Mouse (Mus musculus): ENCODE results near the gene Ak2. TPM values are rescaled to one million over a fixed set of nuclear protein-coding genes. Genes with fewer than 3 reads are reported as not detected.

Gene Ak2
- polyA plus RNA-seq, 1 experiment from 2014 or later: 103 TPM

GRCm38 (mm10) chr4:129031408-129031965 lies 39.7 kb downstream of the Ak2 start:
- Histone ChIP-seq H3K9me3 (ENCODE audit: control insufficient read depth, low read length) (no peaks in the 10 kb centered on the region), H3K36me3 (ENCODE audit: control insufficient read depth, insufficient read depth) (no peaks in the 10 kb centered on the region), H3K4me3 (replicated peaks; ENCODE audit: low read length) (no peak overlapping the region), H3K4me2 (ENCODE audit: low read length) (no peak overlapping the region), H3K4me1 (replicated peaks; ENCODE audit: control insufficient read depth, insufficient read depth, low read length) (peaks cover 4% of the 10 kb centered on the region), H3K27ac (ENCODE audit: low read length) (no peak overlapping the region), H3K9ac (replicated peaks; ENCODE audit: low read depth, low read length) (no peak overlapping the region), H3K27me3 (replicated peaks; ENCODE audit: control insufficient read depth, insufficient read depth, low read length) (no peaks in the 10 kb centered on the region)
- WGBS: 77% methylated on average over 8 of the region's 8 CpGs
- no peak for ATAC-seq

DNA sequence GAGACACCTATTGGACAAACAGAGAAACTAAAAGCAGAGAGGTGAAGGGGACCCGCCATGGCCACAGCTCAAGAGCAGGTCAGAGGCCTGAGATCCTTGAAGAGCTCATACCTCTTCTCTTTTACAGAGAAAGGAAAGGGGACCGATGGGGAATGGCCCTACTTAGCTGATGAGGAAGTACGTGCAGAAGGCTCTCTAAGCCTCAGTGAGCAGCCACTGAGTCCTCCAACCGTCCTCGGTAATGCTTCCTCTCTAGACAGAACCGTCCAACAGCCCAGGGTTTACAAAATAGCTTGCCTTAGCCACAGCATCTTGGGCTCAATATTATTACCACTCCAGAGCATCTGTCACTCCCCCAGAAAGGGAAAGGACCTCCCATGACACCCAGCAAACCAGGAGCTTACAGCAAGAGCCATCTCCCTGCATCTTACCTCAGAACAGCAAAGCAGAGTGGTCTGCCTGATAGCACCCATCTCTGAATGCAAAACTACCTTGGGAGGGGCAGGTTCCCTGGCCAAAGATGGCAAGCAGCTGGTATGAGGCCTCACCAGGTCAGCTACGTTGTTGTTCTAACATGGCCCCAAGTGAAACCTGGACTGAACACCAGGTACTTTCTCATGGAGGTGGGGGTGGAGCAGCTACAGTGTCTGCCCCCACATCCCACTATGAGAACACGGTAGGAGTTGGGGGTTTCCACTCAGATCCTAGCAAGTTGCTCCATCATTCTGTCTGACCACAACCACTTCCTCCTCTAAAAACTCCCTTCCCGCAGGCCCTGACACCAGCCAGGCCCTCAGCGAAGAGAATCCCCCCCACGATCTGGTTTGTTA lies 40.6 kb downstream of the Ak2 start:
- Histone ChIP-seq H3K4me3 (replicated peaks; ENCODE audit: low read length) (no peak overlapping the region), H3K27me3 (replicated peaks; ENCODE audit: control insufficient read depth, insufficient read depth, low read length) (no peaks in the 10 kb centered on the region), H3K4me1 (replicated peaks; ENCODE audit: control insufficient read depth, insufficient read depth, low read length) (peaks cover 4% of the 10 kb centered on the region), H3K27ac (ENCODE audit: low read length) (no peak overlapping the region), H3K9me3 (ENCODE audit: control insufficient read depth, low read length) (no peaks in the 10 kb centered on the region), H3K9ac (replicated peaks; ENCODE audit: low read depth, low read length) (no peak overlapping the region), H3K4me2 (ENCODE audit: low read length) (no peak overlapping the region), H3K36me3 (ENCODE audit: control insufficient read depth, insufficient read depth) (no peaks in the 10 kb centered on the region)
- ATAC-seq: no peak
- WGBS: 73% methylated on average over 11 of the region's 11 CpGs

GRCm38 (mm10) chr4:129032963-129033951 lies 41.5 kb downstream of the Ak2 start:
- no peak for ATAC-seq
- no peaks in the 10 kb centered on the region for H3K36me3 ChIP-seq (ENCODE audit: control insufficient read depth, insufficient read depth)
- peaks cover 4% of the 10 kb centered on the region for H3K4me1 ChIP-seq (replicated peaks; ENCODE audit: control insufficient read depth, insufficient read depth, low read length)
- WGBS: 30% methylated on average over 17 of the region's 17 CpGs
- H3K9me3 ChIP-seq (ENCODE audit: control insufficient read depth, low read length): no peaks in the 10 kb centered on the region
- no peak overlapping the region for H3K9ac ChIP-seq (replicated peaks; ENCODE audit: low read depth, low read length)
- H3K27me3 ChIP-seq (replicated peaks; ENCODE audit: control insufficient read depth, insufficient read depth, low read length): no peaks in the 10 kb centered on the region
- no peak overlapping the region for H3K4me2 ChIP-seq (ENCODE audit: low read length)
- no peak overlapping the region for H3K27ac ChIP-seq (ENCODE audit: low read length)
- H3K4me3 ChIP-seq (replicated peaks; ENCODE audit: low read length): no peak overlapping the region

- Histone ChIP-seq H3K36me3 (ENCODE audit: control insufficient read depth, insufficient read depth) (no peaks in the 10 kb centered on the region), H3K9me3 (ENCODE audit: control insufficient read depth, low read length) (no peaks in the 10 kb centered on the region), H3K4me2 (ENCODE audit: low read length) (no peak overlapping the region), H3K4me1 (replicated peaks; ENCODE audit: control insufficient read depth, insufficient read depth, low read length) (peaks cover 4% of the 10 kb centered on the region), H3K4me3 (replicated peaks; ENCODE audit: low read length) (no peak overlapping the region), H3K9ac (replicated peaks; ENCODE audit: low read depth, low read length) (no peak overlapping the region), H3K27me3 (replicated peaks; ENCODE audit: control insufficient read depth, insufficient read depth, low read length) (no peaks in the 10 kb centered on the region), H3K27ac (ENCODE audit: low read length) (no peak overlapping the region)
- ATAC-seq: no peak
- 92% methylated on average over 3 of the region's 3 CpGs for whole genome bisulfite sequencing
Measured at GRCm38 (mm10) chr4:129034224-129034623, 42.5 kb downstream of the Ak2 start.

DNA sequence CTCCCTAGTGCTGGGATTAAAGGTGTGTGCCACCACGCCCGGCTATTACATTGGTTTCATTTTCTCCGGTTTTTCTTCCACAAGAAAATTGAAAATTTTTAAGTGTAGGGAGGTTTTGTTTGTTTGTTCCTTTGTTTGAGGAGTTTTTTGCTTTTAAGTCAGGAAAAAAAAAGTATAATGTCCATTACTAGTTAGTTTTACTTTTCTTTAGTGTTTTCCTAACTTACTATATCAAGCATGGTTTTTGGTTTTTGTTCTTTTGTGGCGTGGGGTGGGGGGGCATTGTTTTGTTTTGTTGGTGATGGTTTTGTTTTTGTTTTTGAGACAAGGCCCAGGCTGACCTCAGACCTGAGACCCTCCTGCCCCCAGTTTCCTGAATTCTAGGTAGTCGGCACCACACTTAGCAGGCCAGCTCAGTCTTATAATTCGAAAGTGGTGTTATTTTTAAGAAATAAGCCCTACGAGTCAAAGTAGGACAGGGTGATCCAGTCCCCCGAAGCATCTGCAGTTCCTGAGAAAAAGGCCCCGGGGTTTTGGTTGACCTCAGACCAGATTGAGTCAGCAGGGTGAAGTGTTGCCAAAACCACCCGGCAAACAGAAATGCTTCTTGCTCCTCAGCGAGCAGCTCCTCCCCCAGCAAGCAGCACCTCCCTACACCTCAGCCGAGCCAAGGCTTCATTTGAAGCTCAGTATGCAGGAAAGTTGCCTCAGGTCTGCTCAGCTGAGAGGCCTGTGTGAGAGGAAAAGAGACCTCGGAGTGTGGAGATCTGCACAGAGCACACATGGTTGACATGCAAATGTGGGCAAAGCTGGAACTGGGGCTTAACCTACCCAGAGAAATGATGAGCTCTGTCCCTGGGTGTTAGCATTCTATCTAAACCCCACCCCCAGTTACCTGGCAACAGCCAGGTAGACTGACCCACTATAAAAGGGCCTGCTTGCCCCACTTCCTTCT lies 43.2 kb downstream of the Ak2 start:
- H3K4me2 ChIP-seq (ENCODE audit: low read length): no peak overlapping the region
- peaks cover 4% of the 10 kb centered on the region for H3K4me1 ChIP-seq (replicated peaks; ENCODE audit: control insufficient read depth, insufficient read depth, low read length)
- H3K9ac ChIP-seq (replicated peaks; ENCODE audit: low read depth, low read length): no peak overlapping the region
- no peaks in the 10 kb centered on the region for H3K27me3 ChIP-seq (replicated peaks; ENCODE audit: control insufficient read depth, insufficient read depth, low read length)
- H3K36me3 ChIP-seq (ENCODE audit: control insufficient read depth, insufficient read depth): no peaks in the 10 kb centered on the region
- 51% methylated on average over 13 of the region's 13 CpGs for WGBS
- no peak overlapping the region for H3K27ac ChIP-seq (ENCODE audit: low read length)
- H3K9me3 ChIP-seq (ENCODE audit: control insufficient read depth, low read length): no peaks in the 10 kb centered on the region
- ATAC-seq: no peak
- no peak overlapping the region for H3K4me3 ChIP-seq (replicated peaks; ENCODE audit: low read length)

DNA sequence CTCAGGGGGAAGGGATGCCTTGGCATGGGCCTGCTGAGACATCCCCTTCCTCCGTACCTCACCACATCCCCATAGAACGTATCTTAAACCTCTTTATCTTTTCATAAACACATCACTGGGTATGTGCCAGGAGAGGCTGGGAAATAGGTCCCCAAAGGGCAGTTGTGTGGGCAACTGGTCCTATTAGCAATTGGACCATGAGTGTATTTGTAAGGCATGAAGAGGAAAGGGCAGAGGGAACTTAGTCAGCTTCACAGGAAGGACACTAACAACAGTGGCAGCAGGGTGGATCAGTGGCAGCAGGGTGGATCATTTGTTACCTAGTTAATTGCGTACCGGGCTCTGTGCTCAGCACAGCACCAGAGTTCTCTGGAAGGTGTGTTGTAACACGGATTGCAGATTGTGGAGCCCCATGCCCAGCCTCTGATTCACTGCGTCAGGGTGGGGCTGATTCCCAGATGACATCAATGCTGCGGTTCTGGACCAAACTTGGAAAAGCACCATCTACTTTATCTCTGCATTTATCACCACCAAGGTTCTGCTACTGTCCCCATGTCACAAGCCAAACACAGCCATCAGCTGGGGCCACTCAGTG lies 44.2 kb downstream of the Ak2 start:
- no peak overlapping the region for H3K9ac ChIP-seq (replicated peaks; ENCODE audit: low read depth, low read length)
- 70% methylated on average over 7 of the region's 7 CpGs for WGBS
- peaks cover 4% of the 10 kb centered on the region for H3K4me1 ChIP-seq (replicated peaks; ENCODE audit: control insufficient read depth, insufficient read depth, low read length)
- no peaks in the 10 kb centered on the region for H3K27me3 ChIP-seq (replicated peaks; ENCODE audit: control insufficient read depth, insufficient read depth, low read length)
- H3K4me3 ChIP-seq (replicated peaks; ENCODE audit: low read length): no peak overlapping the region
- no peak overlapping the region for H3K4me2 ChIP-seq (ENCODE audit: low read length)
- H3K36me3 ChIP-seq (ENCODE audit: control insufficient read depth, insufficient read depth): no peaks in the 10 kb centered on the region
- H3K9me3 ChIP-seq (ENCODE audit: control insufficient read depth, low read length): no peaks in the 10 kb centered on the region
- no peak for ATAC-seq
- no peak overlapping the region for H3K27ac ChIP-seq (ENCODE audit: low read length)

DNA sequence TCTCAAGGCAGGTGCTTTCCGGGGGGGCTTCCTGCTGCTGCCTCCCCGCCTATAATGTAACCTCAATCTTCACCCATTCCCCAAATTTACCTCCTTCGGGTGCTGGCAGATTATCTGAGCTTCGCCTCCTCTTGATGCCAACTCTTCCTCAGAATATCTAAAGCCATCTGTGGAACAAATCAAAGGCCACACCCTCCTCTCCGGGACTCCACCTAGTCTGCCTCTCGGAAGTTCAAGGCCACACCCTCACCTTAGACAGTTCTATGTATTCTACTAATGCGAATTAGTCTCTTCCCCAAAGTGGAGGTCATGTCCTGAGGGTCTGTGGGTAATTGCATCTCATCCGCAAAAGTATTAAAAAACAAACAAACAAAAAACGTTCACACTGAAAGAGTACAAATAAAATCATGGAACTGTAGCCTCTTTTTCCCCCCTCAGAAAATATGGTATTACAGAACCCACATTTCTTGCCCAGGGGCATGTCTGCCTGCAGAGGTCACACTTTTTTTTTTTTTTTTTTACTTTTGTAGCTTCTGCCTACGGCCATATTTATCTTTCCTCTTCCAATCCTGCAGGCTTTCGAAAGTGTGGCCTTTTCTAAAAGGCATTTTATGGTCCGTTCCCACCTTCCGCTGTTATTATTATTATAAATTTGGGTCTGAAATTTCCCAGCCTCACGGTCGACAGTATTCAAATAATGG lies 56.1 kb downstream of the Ak2 start:
- H3K4me1 ChIP-seq (replicated peaks; ENCODE audit: control insufficient read depth, insufficient read depth, low read length): peaks cover 16% of the 10 kb centered on the region
- WGBS: 20% methylated on average over 15 of the region's 15 CpGs
- peaks cover 8% of the 10 kb centered on the region for H3K27me3 ChIP-seq (replicated peaks; ENCODE audit: control insufficient read depth, insufficient read depth, low read length)
- no peak for ATAC-seq
- H3K9ac ChIP-seq (replicated peaks; ENCODE audit: low read depth, low read length): peak overlapping the region; percentile 77
- H3K27ac ChIP-seq (ENCODE audit: low read length): peak overlapping the region; percentile 95
- no peaks in the 10 kb centered on the region for H3K9me3 ChIP-seq (ENCODE audit: control insufficient read depth, low read length)
- peak overlapping the region; percentile 86 for H3K4me2 ChIP-seq (ENCODE audit: low read length)
- H3K36me3 ChIP-seq (ENCODE audit: control insufficient read depth, insufficient read depth): no peaks in the 10 kb centered on the region
- peak overlapping the region; percentile 54 for H3K4me3 ChIP-seq (replicated peaks; ENCODE audit: low read length)

All from forebrain, embryonic 16.5 days (tissue).